In the genomic region with DNA sequence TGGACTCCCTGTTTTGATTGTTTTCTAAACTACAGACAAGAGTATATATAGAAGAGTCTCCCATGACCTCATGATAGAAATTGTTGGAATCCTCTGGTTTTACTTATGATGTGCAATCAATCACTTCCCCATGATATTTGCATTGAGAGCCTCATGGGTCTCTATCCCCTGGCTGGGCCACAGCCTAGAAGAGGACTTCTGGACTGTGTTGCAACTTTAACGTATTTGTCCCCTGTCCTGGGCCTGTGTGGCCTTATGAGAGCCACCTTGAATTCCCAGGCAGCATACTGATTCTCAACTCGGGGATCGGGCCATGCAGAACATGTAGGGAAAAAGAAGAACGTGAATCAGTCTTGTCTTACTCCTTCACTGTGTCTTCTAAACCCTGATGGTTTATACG, we compare ENCODE assay signal across 35 mouse cellular contexts.
"Had no signal": no experiment of that assay in that cellular context is flagged by ENCODE, and none has a peak within 500 bp of the region (broad histone marks: within the 10 kb centered on the region; RNA-seq: fewer than 3 reads in every experiment).

No protein-coding gene starts in this region.

- H3K9me3 ChIP-seq: heart, embryonic 10.5 days; heart, embryonic 15.5 days; hindbrain, embryonic 12.5 days; hindbrain, embryonic 13.5 days; hindbrain, embryonic 15.5 days; intestine, embryonic 15.5 days had no signal

- H3K27ac ChIP-seq: heart, adult 2 months; heart, embryonic 10.5 days; heart, embryonic 13.5 days; heart, embryonic 15.5 days; hindbrain, embryonic 10.5 days; hindbrain, embryonic 12.5 days; hindbrain, embryonic 13.5 days; hindbrain, embryonic 14.5 days; hindbrain, embryonic 15.5 days; hindbrain, postnatal 0 days; intestine, embryonic 15.5 days; kidney, embryonic 15.5 days; kidney, postnatal 0 days; layer of hippocampus, adult 2 months had no signal

- H3K4me1 ChIP-seq: heart, embryonic 10.5 days; heart, embryonic 12.5 days; heart, embryonic 13.5 days; heart, embryonic 15.5 days; hindbrain, embryonic 10.5 days; hindbrain, embryonic 12.5 days; hindbrain, embryonic 13.5 days; hindbrain, embryonic 15.5 days; intestine, embryonic 15.5 days; kidney, embryonic 15.5 days had no signal

- H3K4me3 ChIP-seq: heart, adult 2 months; heart, embryonic 10.5 days; heart, embryonic 12.5 days; heart, embryonic 13.5 days; heart, embryonic 15.5 days; hindbrain, embryonic 10.5 days; hindbrain, embryonic 12.5 days; hindbrain, embryonic 13.5 days; hindbrain, embryonic 15.5 days; intestine, embryonic 15.5 days; kidney, embryonic 15.5 days; layer of hippocampus, adult 2 months had no signal

- H3K4me2 ChIP-seq: heart, embryonic 11.5 days; heart, embryonic 12.5 days; heart, embryonic 13.5 days; heart, embryonic 15.5 days; hindbrain, embryonic 12.5 days; hindbrain, embryonic 13.5 days; hindbrain, embryonic 14.5 days; hindbrain, embryonic 15.5 days; intestine, embryonic 15.5 days; kidney, embryonic 15.5 days had no signal

- ATAC-seq: hindbrain, embryonic 16.5 days; hindbrain, postnatal 0 days; inflammation-experienced regulatory T-cells, adult 6 months; intestine, embryonic 15.5 days; intestine, embryonic 16.5 days; intestine, postnatal 0 days had no signal

- DNase-seq: heart, adult 2 months; heart, postnatal 10 days; heart, postnatal 14 days; heart, postnatal 36 days; heart, postnatal 4 days; kidney, adult 11 months; kidney, adult 18-20 months; kidney, adult 2 months; kidney, adult 8-10 months; kidney, adult 9 months; kidney, postnatal 10 days; kidney, postnatal 14 days; kidney, postnatal 25 days; kidney, postnatal 36 days; kidney, postnatal 4 days; layer of hippocampus, adult 9-11 months had no signal

- H3K36me3 ChIP-seq: heart, embryonic 10.5 days; heart, embryonic 12.5 days; heart, embryonic 13.5 days; heart, embryonic 15.5 days; hindbrain, embryonic 10.5 days; hindbrain, embryonic 12.5 days; hindbrain, embryonic 13.5 days; hindbrain, embryonic 15.5 days; intestine, embryonic 15.5 days; kidney, embryonic 15.5 days had no signal

- H3K9ac ChIP-seq: heart, embryonic 12.5 days; heart, embryonic 13.5 days; heart, embryonic 15.5 days; hindbrain, embryonic 12.5 days; hindbrain, embryonic 13.5 days; hindbrain, embryonic 14.5 days; hindbrain, embryonic 15.5 days; intestine, embryonic 15.5 days; kidney, embryonic 15.5 days had no signal

- H3K27me3 ChIP-seq: heart, embryonic 12.5 days; heart, embryonic 13.5 days; heart, embryonic 15.5 days; hindbrain, embryonic 12.5 days; hindbrain, embryonic 13.5 days; hindbrain, embryonic 15.5 days; intestine, embryonic 15.5 days; kidney, embryonic 15.5 days had no signal
